Mouse (Mus musculus) bone marrow, adult 2 months (tissue): Measurements from ENCODE around the gene Vps18.

Experiments
- CTCF ChIP-seq: fragments of 200-500 bp; IDR thresholded peaks from 2 replicates; pipeline ENCODE4 v1.5.1; 2011; ENCODE audit warnings: low read length, control low read depth; ENCODE audit not compliant: control insufficient read depth, insufficient read depth
- POLR2A ChIP-seq: fragments of 200-500 bp; IDR thresholded peaks from 2 replicates; pipeline ENCODE4 v1.6.1; 2011; ENCODE audit warnings: low read depth, mild to moderate bottlenecking, control low read depth, low read length, borderline replicate concordance; ENCODE audit not compliant: control insufficient read depth

DNA sequence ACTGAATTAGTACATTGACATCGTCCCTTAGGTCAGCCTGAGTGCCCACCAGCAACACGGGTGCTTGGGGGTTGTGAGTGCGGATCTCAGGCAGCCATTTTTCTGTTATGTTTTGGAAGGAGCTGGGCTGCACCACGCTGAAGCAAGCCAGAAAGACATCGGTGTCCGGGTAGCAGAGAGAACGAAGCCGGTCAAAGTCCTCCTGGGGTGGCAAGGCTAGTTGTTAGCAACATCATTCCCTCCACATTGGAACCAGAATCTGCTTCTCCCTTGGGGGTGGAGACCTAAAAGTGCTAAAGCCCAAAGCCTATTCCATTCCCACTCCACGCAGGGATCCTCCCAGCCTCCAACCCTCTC, 18.3 kb upstream of the Vps18 start:
- no peak for TF ChIP-seq CTCF
- TF ChIP-seq POLR2A = no peak
